Mouse (Mus musculus): ENCODE measurements at regions not wholly inside any gene's neighbourhood (a gene's known extent, or its start where the extent isn't known, plus 50 kb on each side); places are given as distances from the start of the nearest gene placed in this dataset.

GRCm38 (mm10) chr11:71375132-71375531 is 144.6 kb upstream of the Nlrp1b start:
- TF ChIP-seq MAFK (IDR thresholded peaks at IDR 0.05; ENCODE audit: insufficient read depth, low read depth, low read length): no peak
- no peak for TF ChIP-seq ZNF384 (IDR thresholded peaks at IDR 0.05; ENCODE audit: low read depth, low read length)
- TF ChIP-seq CHD2 (IDR thresholded peaks at IDR 0.05; ENCODE audit: low read depth, low read length): no peak
- TF ChIP-seq HCFC1 (IDR thresholded peaks at IDR 0.05; ENCODE audit: borderline replicate concordance, insufficient read depth, low read length): no peak
- no peak for TF ChIP-seq ZC3H11A (IDR thresholded peaks at IDR 0.05; ENCODE audit: borderline replicate concordance, low read depth, low read length)
